Mouse (Mus musculus) kidney, postnatal 0 days (tissue): ENCODE data around the gene Herpud2. TPM values are rescaled to one million over a fixed set of nuclear protein-coding genes. Genes with fewer than 3 reads are reported as not detected.
"Not testable (repeated sequence)": the region's sequence is repeated elsewhere in the genome, so short reads cannot be mapped to it uniquely, and the experiment has no call there.

Experiments
- ATAC-seq: fragments of 200-750 bp; cut with Nextera tagmentation; replicated peaks from 2 replicates; pipeline ENCODE4 v1.8.0; 2017; ENCODE audit warnings: low read depth, moderate number of reproducible peaks, moderate TSS enrichment, moderate library complexity; ENCODE audit not compliant: low FRiP score
- DNase-seq: peaks from one replicate; pipeline ENCODE4 v3.0.0-alpha.2; 2016; ENCODE audit warnings: low spot score
- H3K27ac ChIP-seq: fragments of 300-500 bp; sonication (generic); 2 replicates; pipeline ENCODE4 v1.5.1; 2014; ENCODE audit warnings: mild to moderate bottlenecking
- H3K27me3 ChIP-seq: fragments of 300-500 bp; sonication (generic); 2 replicates; pipeline ENCODE4 v1.6.1; 2014; ENCODE audit warnings: low read length, mixed read lengths; ENCODE audit not compliant: insufficient read depth
- H3K36me3 ChIP-seq: fragments of 300-500 bp; sonication (generic); 2 replicates; pipeline ENCODE4 v1.6.1; 2014; ENCODE audit warnings: low read length, mixed read lengths; ENCODE audit not compliant: insufficient read depth
- H3K4me1 ChIP-seq: fragments of 300-500 bp; sonication (generic); replicated peaks from 2 replicates; pipeline ENCODE4 v1.6.1; 2014; ENCODE audit warnings: antibody characterized with exemption, low read length, mixed read lengths; ENCODE audit not compliant: insufficient read depth
- H3K4me2 ChIP-seq: fragments of 300-500 bp; sonication (generic); 2 replicates; pipeline ENCODE4 v1.6.1; 2014; ENCODE audit warnings: mild to moderate bottlenecking, low read length, moderate library complexity, mixed read lengths
- H3K4me3 ChIP-seq: fragments of 300-500 bp; sonication (generic); replicated peaks from 2 replicates; pipeline ENCODE4 v1.5.1; 2014; ENCODE audit warnings: low read depth, low read length
- H3K9ac ChIP-seq: fragments of 300-500 bp; sonication (generic); 2 replicates; pipeline ENCODE4 v1.6.1; 2014; ENCODE audit warnings: low read depth, low read length
- H3K9me3 ChIP-seq: fragments of 300-500 bp; sonication (generic); replicated peaks from 2 replicates; pipeline ENCODE4 v1.6.1; 2016; ENCODE audit warnings: low read length, inconsistent platforms, mixed read lengths
- CTCF ChIP-seq: IDR thresholded peaks from 2 replicates; pipeline ENCODE4 v1.5.1; 2016; ENCODE audit warnings: antibody characterized with exemption, low read depth, mild to moderate bottlenecking, moderate library complexity
- WGBS: fragments of 180-500 bp; shearing (Covaris S2); extraction: QIAGEN DNeasy Blood & Tissue Kit; methylation state at CpG from one replicate; pipeline ENCODE4 v1.1.7; 2014; 5-methylcytosine and 5-hydroxymethylcytosine counted together
- polyA plus RNA-seq: library from polyadenylated mRNA; unstranded; fragments of >200 nt; fragmentation: Nextera tagmentation; extraction: Ambion mirVana; gene quantifications from 2 replicates; pipeline ENCODE4 v1.2.1, GENCODE M21; 2015

The Herpud2 gene
- polyA plus RNA-seq, 1 experiment from 2014 or later: 36.7 TPM

DNA sequence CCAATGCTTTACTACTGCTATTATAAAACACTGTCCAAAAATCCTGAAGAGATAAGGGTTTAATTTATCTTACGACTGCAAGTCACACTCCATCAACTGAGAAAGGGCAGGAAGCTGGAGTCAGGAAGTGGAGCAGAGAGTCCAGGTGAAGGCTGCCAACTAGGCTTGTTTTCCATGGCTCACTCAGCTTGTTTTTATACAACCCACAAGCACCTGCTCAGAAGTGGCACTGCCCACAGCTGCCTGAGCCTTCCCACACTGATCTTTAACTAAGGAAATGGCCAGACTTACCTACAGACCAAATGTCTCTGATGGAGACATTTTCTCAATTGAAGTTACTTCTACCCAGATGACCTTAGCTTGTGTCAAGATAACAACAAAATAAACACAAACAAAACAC lies 11.3 kb downstream of the Herpud2 start:
- H3K36me3 ChIP-seq: no peaks in the 10 kb centered on the region
- H3K4me1 ChIP-seq: no peaks in the 10 kb centered on the region
- DNase-seq (no peak), ATAC-seq (no peak)
- no peaks in the 10 kb centered on the region for H3K27me3 ChIP-seq
- no peak overlapping the region; the same call in 1 of the 2 replicates for H3K27ac ChIP-seq
- no peak for TF ChIP-seq CTCF
- no peaks in the 10 kb centered on the region for H3K9me3 ChIP-seq
- H3K4me2 ChIP-seq: no peak overlapping the region
- no peak overlapping the region for H3K4me3 ChIP-seq
- H3K9ac ChIP-seq: no peak overlapping the region
- 10% methylated on average over 1 of the region's 1 CpGs for WGBS

DNA sequence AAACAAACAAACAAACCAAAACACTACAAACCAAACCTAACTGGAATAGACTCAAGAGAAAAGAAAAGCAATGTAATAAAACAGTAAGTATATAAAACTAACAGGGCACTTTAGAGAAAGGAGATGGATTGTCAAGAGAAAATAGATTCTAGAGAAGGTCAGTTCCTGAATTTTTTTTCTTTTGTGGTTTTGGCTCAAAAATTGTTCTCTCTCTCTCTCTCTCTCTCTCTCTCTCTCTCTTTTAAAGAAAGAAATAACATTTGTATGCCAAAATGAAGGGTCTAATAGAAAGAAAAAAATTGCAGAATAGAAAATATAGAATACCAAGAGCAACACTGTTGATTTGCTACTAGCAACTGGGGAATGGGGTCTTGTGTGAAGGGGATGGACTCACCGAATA lies 12.7 kb downstream of the Herpud2 start:
- Histone ChIP-seq H3K27me3 (no peaks in the 10 kb centered on the region), H3K36me3 (no peaks in the 10 kb centered on the region), H3K4me2 (no peak overlapping the region), H3K4me3 (no peak overlapping the region), H3K9ac (no peak overlapping the region), H3K27ac (no peak overlapping the region), H3K9me3 (no peaks in the 10 kb centered on the region), H3K4me1 (no peaks in the 10 kb centered on the region)
- no peak for TF ChIP-seq CTCF
- 86% methylated on average over 1 of the region's 1 CpGs for WGBS
- ATAC-seq (no peak), DNase-seq (no peak)

DNA sequence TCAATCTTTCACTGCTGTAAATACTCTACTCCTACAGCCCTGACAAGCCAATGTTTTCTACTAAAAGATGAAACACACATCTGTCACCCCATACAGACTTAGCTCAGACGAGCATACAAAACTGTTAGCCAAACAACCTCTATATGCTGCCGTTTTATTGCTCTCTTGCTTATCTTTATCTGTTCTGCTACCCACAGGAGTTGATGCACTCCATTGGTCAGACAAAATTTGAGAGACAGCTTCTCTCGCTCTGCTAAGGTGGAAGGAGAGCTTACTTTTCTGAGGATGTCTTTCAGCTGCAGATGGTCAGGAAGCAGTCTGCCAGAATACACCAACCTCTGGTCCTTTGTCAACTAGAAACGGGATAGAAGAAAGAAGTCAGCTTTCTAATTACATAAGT lies 18.7 kb downstream of the Herpud2 start:
- no peak overlapping the region for H3K27ac ChIP-seq
- DNase-seq (no peak), ATAC-seq (no peak)
- no peak for TF ChIP-seq CTCF
- H3K4me2 ChIP-seq: no peak overlapping the region
- no peak overlapping the region for H3K9ac ChIP-seq
- 0 out of 2 replicates have a peak, but pooled peaks cover 3% of the 10 kb centered on the region for H3K36me3 ChIP-seq
- H3K4me3 ChIP-seq: no peak overlapping the region
- WGBS: 56% methylated on average over 4 of the region's 4 CpGs
- H3K9me3 ChIP-seq: no peaks in the 10 kb centered on the region
- H3K27me3 ChIP-seq: no peaks in the 10 kb centered on the region
- H3K4me1 ChIP-seq: no peaks in the 10 kb centered on the region

DNA sequence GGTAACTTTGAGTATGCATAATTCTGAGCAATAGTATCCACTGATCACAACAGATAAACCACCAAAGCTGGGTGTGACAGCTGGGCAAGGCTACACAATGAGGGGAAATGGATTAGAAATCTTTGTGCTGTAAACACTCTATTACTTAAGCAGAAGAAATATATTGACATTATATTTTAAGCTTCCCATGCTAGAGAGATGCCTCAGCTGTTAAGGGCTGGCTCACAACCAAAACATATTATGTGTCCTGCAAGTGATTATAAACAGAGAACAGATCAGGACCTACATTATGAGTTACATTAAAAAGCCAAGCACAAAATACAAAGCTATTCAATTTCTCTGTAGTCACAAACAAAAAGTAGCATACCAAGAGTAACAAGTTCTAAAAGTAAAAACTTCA lies 19.4 kb downstream of the Herpud2 start:
- DNase-seq (no peak), ATAC-seq (no peak)
- no peak for TF ChIP-seq CTCF
- Histone ChIP-seq H3K36me3 (0 out of 2 replicates have a peak, but pooled peaks cover 3% of the 10 kb centered on the region), H3K4me1 (no peaks in the 10 kb centered on the region), H3K9me3 (no peaks in the 10 kb centered on the region), H3K4me2 (no peak overlapping the region), H3K27ac (no peak overlapping the region), H3K4me3 (no peak overlapping the region), H3K9ac (no peak overlapping the region), H3K27me3 (no peaks in the 10 kb centered on the region)

DNA sequence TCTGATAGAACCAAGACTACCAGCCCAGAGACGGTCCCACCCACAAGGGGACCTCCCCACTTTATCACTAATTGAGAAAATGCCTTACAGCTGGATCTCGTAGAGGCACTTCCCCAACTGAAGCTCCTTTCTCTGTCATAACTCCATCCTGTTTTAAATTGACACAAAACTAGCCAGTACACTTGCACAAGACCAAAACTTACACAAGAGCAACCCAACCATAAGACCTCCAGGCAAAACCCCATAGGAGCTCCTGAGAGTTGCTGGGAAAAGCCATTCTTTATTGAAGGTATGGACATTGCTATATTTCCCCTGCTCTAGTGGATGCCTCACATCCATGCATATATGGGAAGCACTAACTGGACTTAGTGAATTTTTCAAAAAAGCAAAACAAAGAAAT lies 27.6 kb downstream of the Herpud2 start:
- H3K4me3 ChIP-seq: no peak overlapping the region
- H3K36me3 ChIP-seq: peaks cover 16% of the 10 kb centered on the region; the same call in 1 of the 2 replicates
- H3K9ac ChIP-seq: no peak overlapping the region
- H3K27me3 ChIP-seq: no peaks in the 10 kb centered on the region
- no peak overlapping the region for H3K4me2 ChIP-seq
- TF ChIP-seq CTCF: no peak
- no peak overlapping the region for H3K27ac ChIP-seq
- no peaks in the 10 kb centered on the region for H3K9me3 ChIP-seq
- ATAC-seq (no peak), DNase-seq (no peak)
- WGBS: 85% methylated on average over 2 of the region's 2 CpGs
- H3K4me1 ChIP-seq: no peaks in the 10 kb centered on the region

DNA sequence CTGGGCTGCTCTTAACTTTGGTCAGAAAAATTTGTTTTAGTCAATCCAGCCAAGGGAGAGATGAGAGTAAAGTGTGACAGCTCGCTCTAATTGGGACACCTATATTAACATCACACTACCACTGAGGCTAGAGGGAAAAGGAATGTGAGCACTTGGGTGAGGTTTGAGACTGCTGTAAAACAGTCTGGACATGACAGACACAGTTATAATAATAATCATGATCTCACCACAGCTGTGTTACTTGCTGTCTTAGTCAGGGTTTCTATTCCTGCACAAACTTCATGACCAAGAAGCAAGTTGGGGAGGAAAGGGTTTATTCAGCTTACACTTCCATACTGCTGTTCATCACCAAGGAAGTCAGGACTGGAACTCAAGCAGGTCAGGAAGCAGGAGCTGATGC lies 28.0 kb downstream of the Herpud2 start:
- H3K9me3 ChIP-seq, H3K4me1 ChIP-seq, DNase-seq, H3K27ac ChIP-seq, H3K27me3 ChIP-seq, H3K4me3 ChIP-seq, ATAC-seq, H3K4me2 ChIP-seq, H3K9ac ChIP-seq: not testable (repeated sequence)
- 91% methylated on average over 1 of the region's 1 CpGs for WGBS
- peaks cover 16% of the 10 kb centered on the region; the same call in 1 of the 2 replicates for H3K36me3 ChIP-seq

DNA sequence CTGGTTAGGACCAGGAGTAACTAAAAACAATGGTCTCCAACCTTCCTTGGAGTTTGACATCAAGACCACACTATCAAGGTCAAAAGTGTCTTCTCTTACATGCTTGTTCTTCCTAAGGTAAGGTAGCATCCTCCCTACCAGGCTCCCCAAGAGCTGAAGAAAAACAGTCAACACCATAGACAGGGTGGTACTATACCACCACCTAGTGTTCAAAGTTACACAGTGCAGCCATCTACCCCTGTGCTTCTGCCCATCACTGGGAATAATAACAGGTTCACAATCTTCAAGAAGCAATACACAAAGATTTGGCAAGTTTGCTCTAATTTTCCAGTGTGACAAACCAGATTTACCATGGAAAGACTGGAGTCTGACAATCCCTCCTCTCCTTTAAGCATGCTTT lies 47.0 kb downstream of the Herpud2 start:
- H3K27me3 ChIP-seq: no peaks in the 10 kb centered on the region
- H3K9ac ChIP-seq: no peak overlapping the region
- TF ChIP-seq CTCF: peak; percentile 82
- peak; percentile 64 for DNase-seq
- H3K9me3 ChIP-seq: no peaks in the 10 kb centered on the region
- H3K36me3 ChIP-seq: peaks cover 20% of the 10 kb centered on the region
- no peak overlapping the region for H3K4me2 ChIP-seq
- no peak overlapping the region for H3K27ac ChIP-seq
- H3K4me3 ChIP-seq: no peak overlapping the region
- H3K4me1 ChIP-seq: no peaks in the 10 kb centered on the region
- 0 out of 2 replicates have a peak, but pooled peaks have one; percentile 54 for ATAC-seq
